Mouse (Mus musculus) kidney, postnatal 0 days (tissue): ENCODE data around the gene Ccdc92b. TPM values are rescaled to one million over a fixed set of nuclear protein-coding genes. Genes with fewer than 3 reads are reported as not detected.

Source experiments
- ATAC-seq: fragments of 200-750 bp; cut with Nextera tagmentation; replicated peaks from 2 replicates; pipeline ENCODE4 v1.8.0; 2017; ENCODE audit warnings: low read depth, moderate number of reproducible peaks, moderate TSS enrichment, moderate library complexity; ENCODE audit not compliant: low FRiP score
- DNase-seq: peaks from one replicate; pipeline ENCODE4 v3.0.0-alpha.2; 2016; ENCODE audit warnings: low spot score
- H3K27ac ChIP-seq: fragments of 300-500 bp; sonication (generic); 2 replicates; pipeline ENCODE4 v1.5.1; 2014; ENCODE audit warnings: mild to moderate bottlenecking
- H3K27me3 ChIP-seq: fragments of 300-500 bp; sonication (generic); 2 replicates; pipeline ENCODE4 v1.6.1; 2014; ENCODE audit warnings: low read length, mixed read lengths; ENCODE audit not compliant: insufficient read depth
- H3K36me3 ChIP-seq: fragments of 300-500 bp; sonication (generic); 2 replicates; pipeline ENCODE4 v1.6.1; 2014; ENCODE audit warnings: low read length, mixed read lengths; ENCODE audit not compliant: insufficient read depth
- H3K4me1 ChIP-seq: fragments of 300-500 bp; sonication (generic); replicated peaks from 2 replicates; pipeline ENCODE4 v1.6.1; 2014; ENCODE audit warnings: antibody characterized with exemption, low read length, mixed read lengths; ENCODE audit not compliant: insufficient read depth
- H3K4me2 ChIP-seq: fragments of 300-500 bp; sonication (generic); 2 replicates; pipeline ENCODE4 v1.6.1; 2014; ENCODE audit warnings: mild to moderate bottlenecking, low read length, moderate library complexity, mixed read lengths
- H3K4me3 ChIP-seq: fragments of 300-500 bp; sonication (generic); replicated peaks from 2 replicates; pipeline ENCODE4 v1.5.1; 2014; ENCODE audit warnings: low read depth, low read length
- H3K9ac ChIP-seq: fragments of 300-500 bp; sonication (generic); 2 replicates; pipeline ENCODE4 v1.6.1; 2014; ENCODE audit warnings: low read depth, low read length
- H3K9me3 ChIP-seq: fragments of 300-500 bp; sonication (generic); replicated peaks from 2 replicates; pipeline ENCODE4 v1.6.1; 2016; ENCODE audit warnings: low read length, inconsistent platforms, mixed read lengths
- CTCF ChIP-seq: IDR thresholded peaks from 2 replicates; pipeline ENCODE4 v1.5.1; 2016; ENCODE audit warnings: antibody characterized with exemption, low read depth, mild to moderate bottlenecking, moderate library complexity
- WGBS: fragments of 180-500 bp; shearing (Covaris S2); extraction: QIAGEN DNeasy Blood & Tissue Kit; methylation state at CpG from one replicate; pipeline ENCODE4 v1.1.7; 2014; 5-methylcytosine and 5-hydroxymethylcytosine counted together
- polyA plus RNA-seq: library from polyadenylated mRNA; unstranded; fragments of >200 nt; fragmentation: Nextera tagmentation; extraction: Ambion mirVana; gene quantifications from 2 replicates; pipeline ENCODE4 v1.2.1, GENCODE M21; 2015

Gene Ccdc92b
- polyA plus RNA-seq, 1 experiment from 2014 or later: 0.33 TPM

DNA sequence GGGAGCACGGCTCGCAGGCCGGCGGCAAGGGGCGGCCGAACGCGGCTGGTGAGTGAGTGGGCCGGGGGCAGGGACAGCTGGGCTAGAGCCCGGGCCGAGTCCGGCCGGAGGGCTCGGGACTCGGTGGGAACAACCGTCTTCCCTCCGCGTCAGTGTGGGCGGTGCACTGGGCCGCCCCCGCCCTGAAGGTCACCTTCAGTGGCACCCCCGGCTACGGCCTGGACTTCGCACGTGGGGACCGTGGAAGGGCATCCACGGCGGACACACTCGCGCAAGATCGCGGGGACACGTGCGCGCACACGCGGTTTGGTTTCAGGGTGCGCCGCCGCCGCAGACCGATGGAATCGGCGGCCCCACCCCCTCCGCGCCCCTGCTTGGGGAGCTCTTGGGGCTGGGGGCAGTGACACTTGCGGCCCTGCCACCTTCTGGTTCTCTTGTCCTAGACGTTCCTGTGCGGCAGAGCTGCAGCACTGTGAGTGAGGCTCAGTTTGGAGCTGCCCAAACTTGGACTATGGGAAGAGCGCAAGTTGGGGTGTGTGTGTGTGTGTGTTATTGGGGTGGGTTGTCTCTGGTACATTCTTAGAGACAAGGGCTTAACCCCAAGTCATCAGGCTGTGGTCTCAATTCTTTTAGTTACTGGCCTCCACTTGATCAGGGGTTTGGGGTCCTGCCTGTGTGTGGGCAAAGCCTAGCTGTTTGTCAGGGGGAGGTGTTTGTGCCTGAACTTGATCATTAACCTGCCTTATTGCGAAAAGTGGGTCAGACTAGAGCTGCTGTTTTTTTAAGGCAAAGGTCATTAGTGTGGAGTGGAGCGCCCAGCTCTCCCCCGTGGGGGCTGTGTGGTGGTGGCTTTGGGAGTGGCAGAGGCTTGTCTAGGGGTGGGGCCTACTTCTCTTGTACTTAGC is 30.5 kb downstream of the Ccdc92b start:
- H3K4me3 ChIP-seq: peak overlapping the region; percentile 95
- peak overlapping the region; percentile 94 for H3K4me2 ChIP-seq
- no peaks in the 10 kb centered on the region for H3K9me3 ChIP-seq
- ATAC-seq (peak; percentile 67), DNase-seq (peak; percentile 65)
- H3K9ac ChIP-seq: peak overlapping the region; percentile 93
- WGBS: 1% methylated on average over 40 of the region's 53 CpGs
- peaks cover 25% of the 10 kb centered on the region for H3K4me1 ChIP-seq
- H3K27ac ChIP-seq: peak overlapping the region; percentile 94
- TF ChIP-seq CTCF: no peak
- H3K27me3 ChIP-seq: no peaks in the 10 kb centered on the region
- no peaks in the 10 kb centered on the region for H3K36me3 ChIP-seq

DNA sequence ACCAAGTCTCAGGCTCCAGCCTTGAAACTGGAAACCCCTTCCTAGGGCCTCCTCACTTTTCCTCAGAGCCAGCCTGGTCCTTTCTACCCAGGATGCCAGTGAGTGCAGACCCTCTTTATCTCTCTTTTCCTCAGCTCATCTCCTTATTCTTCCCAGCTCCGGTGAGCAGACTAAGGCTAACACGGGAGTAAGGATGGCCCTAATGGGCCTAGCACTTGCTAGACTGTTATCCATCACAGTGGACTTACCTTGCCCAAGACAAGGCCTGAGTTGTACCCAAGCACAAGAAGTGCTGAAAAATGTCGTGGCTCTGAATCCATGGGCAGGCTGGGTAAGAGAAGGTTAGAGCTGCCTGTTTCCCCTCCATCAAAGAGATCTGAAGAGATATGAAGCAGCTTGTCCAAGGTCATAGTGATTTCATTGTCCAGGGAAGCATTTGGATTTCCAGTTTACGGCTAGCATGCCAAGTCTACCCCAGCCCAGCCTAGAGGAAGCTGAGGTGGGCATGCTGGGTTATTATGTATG is 31.2 kb downstream of the Ccdc92b start:
- Histone ChIP-seq H3K4me1 (peaks cover 25% of the 10 kb centered on the region), H3K27ac (peak overlapping the region; percentile 94), H3K9ac (peak overlapping the region; percentile 93), H3K9me3 (no peaks in the 10 kb centered on the region), H3K4me3 (peak overlapping the region; percentile 95), H3K27me3 (no peaks in the 10 kb centered on the region), H3K4me2 (peak overlapping the region; percentile 94), H3K36me3 (no peaks in the 10 kb centered on the region)
- DNase-seq (no peak), ATAC-seq (no peak)
- no peak for TF ChIP-seq CTCF
- 32% methylated on average over 4 of the region's 4 CpGs for WGBS

GRCm38 (mm10) chr11:74652791-74653191 is 33.4 kb downstream of the Ccdc92b start:
- no peaks in the 10 kb centered on the region for H3K27me3 ChIP-seq
- H3K4me2 ChIP-seq: peak overlapping the region; percentile 4; the same call in 1 of the 2 replicates
- no peak for ATAC-seq
- H3K9ac ChIP-seq: peak overlapping the region; percentile 18; the same call in 1 of the 2 replicates
- DNase-seq: no peak
- no peak overlapping the region for H3K4me3 ChIP-seq
- peaks cover 25% of the 10 kb centered on the region for H3K4me1 ChIP-seq
- WGBS: 83% methylated on average over 4 of the region's 4 CpGs
- no peak for TF ChIP-seq CTCF
- peaks cover 9% of the 10 kb centered on the region for H3K36me3 ChIP-seq
- no peaks in the 10 kb centered on the region for H3K9me3 ChIP-seq
- H3K27ac ChIP-seq: peak overlapping the region; percentile 66; the same call in 1 of the 2 replicates

DNA sequence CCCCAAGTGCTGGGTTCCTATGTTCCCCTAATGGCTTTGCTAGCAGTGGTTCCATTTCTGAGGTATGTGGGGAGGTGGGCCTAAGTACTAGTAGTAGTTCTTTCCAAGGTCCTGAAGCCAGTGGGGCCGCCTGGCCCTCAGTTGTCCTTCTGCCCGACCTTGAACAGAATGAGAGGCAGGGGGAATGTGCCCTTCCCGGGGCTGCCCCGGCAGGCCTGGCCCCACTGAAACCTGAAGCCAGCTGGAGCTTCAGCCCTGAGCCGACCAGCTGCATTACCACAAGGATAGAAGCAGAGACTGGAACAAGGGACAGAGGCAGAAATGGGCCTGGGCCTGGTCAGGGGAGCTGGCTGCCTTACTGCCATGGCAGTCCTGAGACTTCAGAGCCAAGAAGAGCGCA is 34.0 kb downstream of the Ccdc92b start:
- DNase-seq: peak; percentile 29
- H3K9ac ChIP-seq: 0 out of 2 replicates have a peak overlapping the region, but pooled peaks have one; percentile 1
- WGBS: 28% methylated on average over 6 of the region's 6 CpGs

DNA sequence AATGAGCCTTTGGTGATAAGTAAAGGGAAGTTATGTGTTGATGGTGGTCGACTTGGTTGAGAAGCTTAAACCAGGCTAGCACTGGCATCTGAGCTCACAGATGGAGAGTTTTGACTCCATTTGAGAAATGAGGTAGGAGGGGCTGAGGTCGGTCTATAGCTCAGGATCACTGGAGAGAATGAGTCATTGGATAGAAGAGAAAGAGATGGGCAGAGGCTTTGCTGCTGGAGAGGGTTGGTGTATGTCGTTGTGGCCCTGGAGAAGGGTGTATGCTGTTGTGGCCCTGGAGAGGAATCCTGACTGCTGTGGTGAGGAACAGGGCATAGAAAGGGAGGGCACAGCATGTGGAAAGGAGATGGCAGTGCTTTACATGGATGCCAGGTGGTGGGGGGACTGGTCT is 36.5 kb downstream of the Ccdc92b start:
- peaks cover 39% of the 10 kb centered on the region for H3K36me3 ChIP-seq
- peaks cover 18% of the 10 kb centered on the region for H3K4me1 ChIP-seq
- no peaks in the 10 kb centered on the region for H3K9me3 ChIP-seq
- DNase-seq: no peak
- TF ChIP-seq CTCF: no peak
- H3K4me3 ChIP-seq: no peak overlapping the region
- H3K9ac ChIP-seq: no peak overlapping the region
- no peaks in the 10 kb centered on the region for H3K27me3 ChIP-seq
- no peak for ATAC-seq
- 84% methylated on average over 3 of the region's 3 CpGs for WGBS
- H3K4me2 ChIP-seq: no peak overlapping the region
- no peak overlapping the region for H3K27ac ChIP-seq

More for the DNA sequence above, 34.0 kb downstream of the Ccdc92b start:
- Histone ChIP-seq H3K36me3 (peaks cover 14% of the 10 kb centered on the region), H3K4me2 (peak overlapping the region; percentile 4; the same call in 1 of the 2 replicates), H3K27me3 (no peaks in the 10 kb centered on the region), H3K4me1 (peaks cover 25% of the 10 kb centered on the region), H3K27ac (peak overlapping the region; percentile 66), H3K9me3 (no peaks in the 10 kb centered on the region), H3K4me3 (no peak overlapping the region)
- ATAC-seq: no peak
- TF ChIP-seq CTCF: no peak

- H3K36me3 ChIP-seq: peaks cover 75% of the 10 kb centered on the region
- ATAC-seq (no peak), DNase-seq (no peak)
- H3K4me2 ChIP-seq: no peak overlapping the region
- TF ChIP-seq CTCF: no peak
- no peak overlapping the region for H3K4me3 ChIP-seq
- no peaks in the 10 kb centered on the region for H3K27me3 ChIP-seq
- H3K27ac ChIP-seq: no peak overlapping the region
- WGBS: 94% methylated on average over 13 of the region's 13 CpGs
- H3K9ac ChIP-seq: no peak overlapping the region
- H3K9me3 ChIP-seq: no peaks in the 10 kb centered on the region
- no peaks in the 10 kb centered on the region for H3K4me1 ChIP-seq
These were observed 40.9 kb downstream of the Ccdc92b start for GRCm38 (mm10) chr11:74660336-74660735.
